Mouse (Mus musculus) kidney, adult 2 months (tissue): ENCODE measurements around the gene Mylk2.

ENCODE experiments used
- CTCF ChIP-seq: fragments of 200-500 bp; conservative IDR thresholded peaks from 2 replicates; pipeline ENCODE4 v1.5.1; 2011; ENCODE audit warnings: low read depth, mild to moderate bottlenecking, control low read depth, low read length, moderate library complexity, mixed read lengths; ENCODE audit not compliant: insufficient read depth, insufficient read length
- POLR2A ChIP-seq: fragments of 200-500 bp; IDR thresholded peaks from one replicate; pipeline ENCODE4 v1.6.1; 2011; ENCODE audit warnings: low read depth, low read length, control low read depth

DNA sequence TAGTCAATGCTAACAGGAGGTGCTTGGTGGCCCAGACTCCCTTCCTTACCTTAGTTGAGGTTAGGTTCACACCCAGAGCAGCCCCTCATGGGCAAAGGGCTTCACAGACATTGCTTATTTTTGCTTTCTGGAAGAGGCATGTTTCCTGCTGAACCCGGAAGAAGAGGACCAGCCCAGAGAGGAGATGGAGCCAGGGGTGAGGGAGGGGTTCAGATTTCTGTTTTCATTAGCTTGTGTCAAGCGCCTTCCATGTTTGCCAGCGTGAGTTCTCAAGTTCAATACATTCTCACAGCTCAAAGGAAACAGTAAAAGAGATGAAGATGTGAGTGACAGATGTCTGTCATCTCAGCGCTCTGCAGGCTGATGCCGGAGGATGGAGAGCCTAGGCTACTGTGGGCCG lies 1.3 kb upstream of the Mylk2 start:
- TF ChIP-seq POLR2A (no peak), CTCF (no peak)
